Mouse (Mus musculus) heart, embryonic 15.5 days (tissue): ENCODE measurements around the gene Gdnf. TPM values are rescaled to one million over a fixed set of nuclear protein-coding genes. Genes with fewer than 3 reads are reported as not detected.

ENCODE experiments used
- ATAC-seq: fragments of 200-750 bp; cut with Nextera tagmentation; replicated peaks from 2 replicates; pipeline ENCODE4 v1.8.0; 2017; ENCODE audit warnings: low read depth, moderate TSS enrichment; ENCODE audit not compliant: insufficient number of reproducible peaks, insufficient read depth, low FRiP score
- H3K27ac ChIP-seq: fragments of 300-500 bp; sonication (generic); 2 replicates; pipeline ENCODE4 v1.5.1; 2015; ENCODE audit warnings: mild to moderate bottlenecking, inconsistent platforms
- H3K27me3 ChIP-seq: fragments of 300-500 bp; sonication (generic); 2 replicates; pipeline ENCODE4 v1.6.1; 2015; ENCODE audit warnings: inconsistent platforms
- H3K36me3 ChIP-seq: fragments of 300-500 bp; sonication (generic); 2 replicates; pipeline ENCODE4 v1.6.1; 2015; ENCODE audit warnings: mild to moderate bottlenecking, inconsistent platforms
- H3K4me1 ChIP-seq: fragments of 300-500 bp; sonication (generic); replicated peaks from 2 replicates; pipeline ENCODE4 v1.6.1; 2015; ENCODE audit warnings: inconsistent platforms
- H3K4me2 ChIP-seq: fragments of 300-500 bp; sonication (generic); 2 replicates; pipeline ENCODE4 v1.6.1; 2015; ENCODE audit warnings: inconsistent platforms, mild to moderate bottlenecking, moderate library complexity
- H3K4me3 ChIP-seq: fragments of 300-500 bp; sonication (generic); 2 replicates; pipeline ENCODE4 v1.5.1; 2015; ENCODE audit warnings: mild to moderate bottlenecking, inconsistent platforms
- H3K9ac ChIP-seq: fragments of 300-500 bp; sonication (generic); 2 replicates; pipeline ENCODE4 v1.6.1; 2015; ENCODE audit warnings: mild to moderate bottlenecking, inconsistent platforms
- H3K9me3 ChIP-seq: fragments of 300-500 bp; sonication (generic); replicated peaks from 2 replicates; pipeline ENCODE4 v1.6.1; 2016; ENCODE audit warnings: inconsistent platforms
- WGBS: fragments of 180-500 bp; shearing (Covaris S2); methylation state at CpG from one replicate; pipeline ENCODE4 v1.1.7; 2015; ENCODE audit warnings: mixed read lengths; 5-methylcytosine and 5-hydroxymethylcytosine counted together
- polyA plus RNA-seq: library from polyadenylated mRNA; unstranded; fragments of >200 nt; fragmentation: Nextera tagmentation; extraction: Ambion mirVana; gene quantifications from 2 replicates; pipeline ENCODE4 v1.2.1, GENCODE M21; 2015

Gene Gdnf
- polyA plus RNA-seq, 1 experiment from 2014 or later = 0.21 TPM

DNA sequence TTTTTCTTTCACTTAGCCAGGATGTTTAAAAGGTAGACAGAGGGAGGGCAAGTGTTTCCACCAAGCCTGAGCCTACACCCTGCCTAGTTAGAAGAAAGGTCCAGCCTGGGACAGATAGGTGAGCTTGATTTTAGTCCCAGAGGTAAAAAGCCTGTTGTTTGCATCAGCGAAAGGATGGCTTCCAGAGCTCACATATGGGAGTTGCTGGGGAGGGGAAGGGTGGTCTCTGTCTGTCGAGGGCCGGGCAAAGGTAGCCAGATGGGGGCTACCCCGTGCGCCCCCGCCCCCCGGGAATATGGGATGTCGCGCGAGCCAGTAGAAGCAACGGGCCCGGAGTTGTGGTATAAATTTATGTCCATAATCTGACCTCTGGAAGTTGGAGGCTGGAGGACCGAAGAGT, 4.3 kb downstream of the Gdnf start:
- no peak for ATAC-seq
- Histone ChIP-seq H3K9me3 (no peaks in the 10 kb centered on the region), H3K4me2 (peak overlapping the region; percentile 69), H3K36me3 (no peaks in the 10 kb centered on the region), H3K27me3 (peaks cover 88% of the 10 kb centered on the region), H3K4me3 (peak overlapping the region; percentile 40), H3K27ac (no peak overlapping the region), H3K4me1 (peaks cover 38% of the 10 kb centered on the region), H3K9ac (no peak overlapping the region)
- 8% methylated on average over 13 of the region's 13 CpGs for WGBS

DNA sequence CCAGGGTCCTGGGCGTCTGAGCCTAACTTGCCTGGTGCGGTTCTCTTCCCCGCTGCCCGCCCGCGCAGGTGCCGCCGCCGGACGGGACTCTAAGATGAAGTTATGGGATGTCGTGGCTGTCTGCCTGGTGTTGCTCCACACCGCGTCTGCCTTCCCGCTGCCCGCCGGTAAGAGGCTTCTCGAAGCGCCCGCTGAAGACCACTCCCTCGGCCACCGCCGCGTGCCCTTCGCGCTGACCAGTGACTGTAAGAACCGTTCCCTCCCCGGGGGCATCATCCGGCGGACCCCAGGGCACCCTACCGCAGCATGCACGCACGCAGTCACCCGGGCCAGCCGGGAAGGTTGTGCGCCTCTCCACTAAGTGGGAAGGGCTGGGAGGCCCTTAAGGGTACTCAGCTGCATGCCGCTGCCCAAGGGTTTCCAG, 4.9 kb downstream of the Gdnf start:
- Histone ChIP-seq H3K4me3 (peak overlapping the region; percentile 40), H3K36me3 (no peaks in the 10 kb centered on the region), H3K27ac (no peak overlapping the region), H3K9me3 (no peaks in the 10 kb centered on the region), H3K9ac (no peak overlapping the region), H3K4me2 (peak overlapping the region; percentile 69), H3K27me3 (peaks cover 86% of the 10 kb centered on the region), H3K4me1 (peaks cover 32% of the 10 kb centered on the region)
- no peak for ATAC-seq
- 2% methylated on average over 36 of the region's 36 CpGs for WGBS

DNA sequence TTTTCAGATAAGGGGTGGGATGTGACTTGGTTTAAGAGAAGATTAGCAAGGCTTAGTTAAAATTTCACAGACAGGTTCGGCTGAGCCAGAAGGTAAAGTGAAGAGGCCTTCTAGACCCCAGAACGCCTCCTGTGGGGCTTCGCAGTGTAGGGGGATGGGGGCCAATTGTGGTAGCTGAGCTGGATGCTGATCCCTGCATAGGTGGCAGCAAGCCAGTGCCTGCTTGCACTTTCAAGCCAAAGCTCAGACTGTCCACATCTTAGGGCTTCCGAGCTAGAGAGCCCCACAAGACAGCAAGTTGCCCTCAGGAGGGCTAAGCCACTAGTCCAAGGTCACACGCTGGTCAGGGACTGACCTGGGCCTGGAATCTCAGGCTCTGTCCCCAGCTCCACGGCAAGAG, 13.2 kb downstream of the Gdnf start:
- Histone ChIP-seq H3K27ac (no peak overlapping the region), H3K4me3 (no peak overlapping the region), H3K36me3 (no peaks in the 10 kb centered on the region), H3K4me2 (peak overlapping the region; percentile 30), H3K9me3 (no peaks in the 10 kb centered on the region), H3K9ac (no peak overlapping the region), H3K27me3 (peaks cover 17% of the 10 kb centered on the region), H3K4me1 (peaks cover 13% of the 10 kb centered on the region)
- no peak for ATAC-seq
- 51% methylated on average over 6 of the region's 6 CpGs for WGBS

DNA sequence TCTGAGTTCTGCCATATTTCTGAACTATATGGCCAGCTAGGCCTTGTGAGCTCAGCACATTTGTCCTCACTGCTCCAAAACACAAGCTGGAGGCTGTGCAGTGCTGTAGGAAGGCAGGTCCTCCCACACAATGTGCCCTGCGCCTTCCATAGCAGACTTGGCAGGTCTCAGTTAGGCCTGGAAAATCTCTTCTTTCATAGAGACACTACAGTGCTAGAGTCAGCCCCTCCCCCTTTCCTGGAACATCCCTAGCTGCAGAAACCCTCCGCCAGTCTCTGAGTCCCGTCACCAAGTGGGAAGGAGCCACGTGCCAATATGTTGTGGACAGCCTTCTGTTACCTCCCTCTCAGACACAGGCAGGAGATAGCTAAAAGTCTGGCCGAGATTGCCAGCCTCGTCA, 14.9 kb downstream of the Gdnf start:
- peaks cover 6% of the 10 kb centered on the region for H3K27me3 ChIP-seq
- H3K36me3 ChIP-seq = no peaks in the 10 kb centered on the region
- no peak overlapping the region for H3K9ac ChIP-seq
- H3K4me1 ChIP-seq = peaks cover 13% of the 10 kb centered on the region
- H3K4me3 ChIP-seq = no peak overlapping the region
- 0 out of 2 replicates have a peak, but pooled peaks have one; percentile 64 for ATAC-seq
- no peaks in the 10 kb centered on the region for H3K9me3 ChIP-seq
- H3K27ac ChIP-seq = no peak overlapping the region
- no peak overlapping the region for H3K4me2 ChIP-seq
- WGBS = 23% methylated on average over 6 of the region's 6 CpGs

DNA sequence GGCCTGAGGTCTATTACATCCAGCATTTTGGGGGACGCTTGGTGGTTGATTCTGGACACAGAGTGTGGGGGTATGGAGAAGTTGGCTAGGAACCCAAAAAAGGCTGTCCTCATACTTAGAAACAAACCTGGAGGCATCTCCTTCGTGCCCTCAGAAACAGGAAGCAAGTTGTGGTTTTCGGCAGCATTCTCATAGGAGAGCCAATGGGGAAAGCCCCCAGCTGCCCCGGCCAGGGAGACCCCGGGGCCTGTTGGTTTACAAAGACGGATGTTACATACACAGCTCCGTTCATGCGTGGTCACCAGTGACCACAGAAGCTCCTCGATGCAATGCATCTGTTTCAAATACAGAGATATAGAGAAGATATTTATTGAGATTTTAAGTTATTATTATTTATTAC, 24.8 kb downstream of the Gdnf start:
- Histone ChIP-seq H3K27ac (no peak overlapping the region), H3K27me3 (no peaks in the 10 kb centered on the region), H3K9ac (no peak overlapping the region), H3K36me3 (no peaks in the 10 kb centered on the region), H3K4me2 (no peak overlapping the region), H3K4me1 (no peaks in the 10 kb centered on the region), H3K4me3 (no peak overlapping the region), H3K9me3 (no peaks in the 10 kb centered on the region)
- WGBS = 79% methylated on average over 9 of the region's 9 CpGs
- ATAC-seq = no peak

DNA sequence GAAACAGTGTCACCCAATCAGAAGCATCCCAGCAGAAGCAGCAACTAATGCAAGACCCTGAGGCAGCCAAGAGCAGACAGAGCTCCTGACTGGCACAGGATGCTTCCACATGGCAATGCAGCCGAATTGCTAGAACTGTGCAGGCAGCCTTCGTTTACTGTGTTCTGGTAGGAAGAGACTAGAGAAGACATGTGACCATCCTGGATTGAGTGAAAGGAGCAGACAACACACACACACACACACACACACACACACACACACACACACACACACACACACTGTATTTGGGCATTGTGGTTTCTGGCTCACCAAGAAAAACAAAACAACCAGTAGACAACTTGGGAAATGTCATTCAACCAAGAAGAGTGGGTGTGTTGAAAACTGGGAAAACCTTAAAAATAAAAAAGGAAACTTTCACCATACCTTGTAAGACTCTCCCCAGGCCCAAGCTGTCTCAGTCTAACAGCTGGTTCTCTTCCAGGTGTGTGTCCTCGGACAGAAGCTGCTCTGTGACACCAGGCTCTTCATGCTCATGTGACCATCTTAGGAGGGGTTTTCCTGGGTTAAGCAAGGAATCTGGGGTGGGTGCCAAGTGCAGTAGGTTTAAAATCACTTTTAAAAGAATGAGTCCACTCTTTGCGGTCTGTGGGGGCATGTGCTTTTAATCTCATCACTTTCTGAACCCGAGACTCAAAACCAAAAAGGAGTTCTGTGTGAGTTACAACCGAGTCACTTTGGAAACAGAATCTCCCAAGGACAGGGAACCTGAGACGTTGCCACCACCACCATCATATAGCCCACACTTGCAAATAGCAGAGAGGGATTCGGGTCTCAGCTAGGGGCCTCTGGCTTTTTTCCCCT, 27.6 kb downstream of the Gdnf start:
- Histone ChIP-seq H3K27ac (no peak overlapping the region), H3K4me2 (no peak overlapping the region), H3K4me1 (no peaks in the 10 kb centered on the region), H3K4me3 (no peak overlapping the region), H3K27me3 (no peaks in the 10 kb centered on the region), H3K36me3 (no peaks in the 10 kb centered on the region), H3K9ac (no peak overlapping the region), H3K9me3 (no peaks in the 10 kb centered on the region)
- WGBS = 56% methylated on average over 8 of the region's 8 CpGs
- no peak for ATAC-seq

DNA sequence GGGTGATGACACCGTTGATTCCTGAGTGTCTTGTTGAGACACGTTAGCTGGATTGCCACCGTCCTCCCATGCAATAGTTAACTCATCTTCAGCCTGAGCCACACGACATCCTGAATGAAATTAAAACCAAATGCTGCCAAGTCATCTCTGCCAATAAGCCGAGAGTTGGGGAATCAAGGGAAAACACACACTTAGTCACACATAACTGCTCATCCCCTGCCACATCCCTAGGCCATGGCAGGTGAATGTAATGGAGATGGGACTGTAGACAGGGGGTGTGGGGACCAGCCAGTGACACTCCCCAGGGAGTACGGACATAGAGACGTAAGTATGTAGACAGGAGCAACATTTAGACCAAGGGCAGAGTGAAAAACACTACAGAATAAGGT, 28.3 kb downstream of the Gdnf start:
- Histone ChIP-seq H3K4me3 (no peak overlapping the region), H3K36me3 (no peaks in the 10 kb centered on the region), H3K9me3 (no peaks in the 10 kb centered on the region), H3K9ac (no peak overlapping the region), H3K4me1 (no peaks in the 10 kb centered on the region), H3K27ac (no peak overlapping the region), H3K4me2 (no peak overlapping the region), H3K27me3 (no peaks in the 10 kb centered on the region)
- no peak for ATAC-seq
- WGBS = 59% methylated on average over 7 of the region's 7 CpGs

DNA sequence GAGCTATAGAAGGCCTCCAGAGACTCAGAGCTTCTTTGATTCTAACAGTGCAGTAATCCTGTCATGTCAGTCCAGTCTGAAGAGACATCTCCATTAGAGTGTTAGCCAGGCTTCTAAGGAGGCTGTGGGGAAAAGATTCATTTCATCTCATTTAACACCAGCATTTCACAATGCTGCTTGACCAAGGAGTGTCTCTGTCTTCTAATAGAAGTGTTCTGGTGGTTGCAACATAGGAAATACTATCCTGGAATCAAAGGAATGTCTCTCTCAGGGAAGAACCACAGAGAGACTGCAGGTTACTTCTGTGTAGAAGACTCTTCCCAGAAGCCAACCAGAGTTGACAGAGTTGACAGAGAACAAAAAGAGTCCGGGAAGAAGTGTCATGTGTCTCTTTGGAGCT, 31.0 kb downstream of the Gdnf start:
- H3K27me3 ChIP-seq = no peaks in the 10 kb centered on the region
- H3K36me3 ChIP-seq = no peaks in the 10 kb centered on the region
- ATAC-seq = no peak
- H3K4me2 ChIP-seq = no peak overlapping the region
- 68% methylated on average over 1 of the region's 1 CpGs for WGBS
- H3K27ac ChIP-seq = no peak overlapping the region
- no peaks in the 10 kb centered on the region for H3K9me3 ChIP-seq
- H3K4me3 ChIP-seq = no peak overlapping the region
- H3K4me1 ChIP-seq = no peaks in the 10 kb centered on the region
- H3K9ac ChIP-seq = no peak overlapping the region

DNA sequence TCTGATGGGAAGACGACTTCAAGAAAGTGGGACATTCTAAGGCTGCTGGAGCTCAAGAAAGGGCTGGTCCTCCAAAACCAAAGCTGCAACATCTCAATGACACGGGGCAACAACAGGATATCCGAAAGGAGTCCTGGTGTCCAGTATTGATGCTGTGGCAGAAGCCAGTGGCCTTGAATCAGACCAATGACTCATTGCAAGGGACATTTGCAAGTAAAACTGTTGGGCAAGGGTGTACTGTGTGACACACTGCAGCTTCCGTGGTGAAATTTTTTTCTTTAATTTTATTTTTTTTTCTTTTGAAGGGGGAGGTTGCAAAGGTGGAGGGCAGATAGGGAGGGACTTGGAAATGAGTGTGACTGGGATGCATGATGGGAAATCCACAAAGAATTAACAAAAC, 31.8 kb downstream of the Gdnf start:
- H3K4me2 ChIP-seq = no peak overlapping the region
- 76% methylated on average over 4 of the region's 4 CpGs for WGBS
- no peaks in the 10 kb centered on the region for H3K36me3 ChIP-seq
- H3K4me1 ChIP-seq = no peaks in the 10 kb centered on the region
- no peaks in the 10 kb centered on the region for H3K9me3 ChIP-seq
- no peak for ATAC-seq
- no peaks in the 10 kb centered on the region for H3K27me3 ChIP-seq
- no peak overlapping the region for H3K4me3 ChIP-seq
- no peak overlapping the region for H3K27ac ChIP-seq
- no peak overlapping the region for H3K9ac ChIP-seq

DNA sequence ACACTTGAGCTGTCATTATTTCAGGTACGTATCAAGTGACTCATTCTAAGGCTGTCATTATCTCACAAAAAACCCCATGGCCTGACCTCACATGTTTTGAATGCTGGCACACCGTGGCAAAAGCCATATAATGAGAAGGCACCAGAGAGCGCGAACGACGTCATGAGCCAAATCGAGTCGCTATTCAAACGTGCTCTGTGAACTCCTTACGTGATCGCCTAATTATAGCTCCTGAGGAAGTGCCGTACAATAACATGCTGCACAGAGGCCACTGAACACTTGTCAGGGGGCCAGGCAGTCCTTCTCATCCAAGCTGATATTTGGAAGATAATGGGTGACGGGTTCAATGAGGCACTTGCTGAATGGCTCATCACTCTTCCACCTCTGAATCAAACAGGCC, 46.8 kb downstream of the Gdnf start:
- no peak overlapping the region for H3K4me3 ChIP-seq
- H3K9me3 ChIP-seq = no peaks in the 10 kb centered on the region
- H3K4me1 ChIP-seq = no peaks in the 10 kb centered on the region; the same call in 1 of the 2 replicates
- peak overlapping the region; percentile 22; the same call in 1 of the 2 replicates for H3K4me2 ChIP-seq
- no peaks in the 10 kb centered on the region for H3K27me3 ChIP-seq
- no peak overlapping the region for H3K27ac ChIP-seq
- no peak overlapping the region for H3K9ac ChIP-seq
- 33% methylated on average over 13 of the region's 13 CpGs for WGBS
- H3K36me3 ChIP-seq = no peaks in the 10 kb centered on the region
- ATAC-seq = peak; percentile 72

DNA sequence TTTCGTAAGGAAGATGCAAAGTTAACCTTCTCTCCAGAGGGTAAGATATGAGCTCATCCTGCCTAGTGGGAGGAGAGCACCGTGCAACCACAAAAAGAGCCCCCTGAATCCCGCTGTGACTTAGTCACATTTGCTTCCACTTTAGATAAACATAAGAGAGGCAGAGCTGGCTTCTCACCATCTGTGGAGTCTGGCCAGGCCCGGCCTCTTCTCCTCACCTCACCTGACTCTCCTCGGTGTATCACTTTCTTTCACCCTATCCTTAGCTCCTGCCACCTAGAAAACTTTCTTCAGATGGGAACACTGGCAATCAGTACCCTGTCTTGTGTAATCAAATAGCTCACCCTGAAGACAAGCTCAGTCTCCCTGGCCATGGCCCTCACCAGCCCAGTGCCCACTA, 48.2 kb downstream of the Gdnf start:
- ATAC-seq = no peak
- Histone ChIP-seq H3K4me1 (no peaks in the 10 kb centered on the region; the same call in 1 of the 2 replicates), H3K9me3 (no peaks in the 10 kb centered on the region), H3K9ac (no peak overlapping the region), H3K27ac (no peak overlapping the region), H3K4me3 (no peak overlapping the region), H3K4me2 (no peak overlapping the region), H3K36me3 (no peaks in the 10 kb centered on the region), H3K27me3 (no peaks in the 10 kb centered on the region)
- WGBS = 51% methylated on average over 5 of the region's 5 CpGs

DNA sequence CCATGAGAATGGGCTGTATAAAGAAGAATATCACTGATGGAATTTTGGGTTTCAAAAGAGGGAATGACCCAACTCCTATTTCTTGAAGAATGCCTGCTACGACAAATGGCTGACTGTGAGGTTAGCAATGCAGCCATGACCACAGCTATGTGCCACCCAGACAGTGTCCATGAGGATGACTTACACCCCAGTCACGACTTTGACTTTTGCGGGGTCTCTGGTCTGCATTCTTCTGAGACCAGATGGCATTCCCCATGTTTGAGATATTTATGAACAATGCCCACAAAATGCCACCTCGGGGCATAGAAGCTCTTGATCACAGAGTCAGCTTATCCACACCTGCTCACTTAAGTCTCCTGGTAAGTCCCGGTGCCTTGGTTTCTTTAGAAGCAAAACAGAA, 52.2 kb downstream of the Gdnf start:
- H3K27me3 ChIP-seq = no peaks in the 10 kb centered on the region
- H3K9me3 ChIP-seq = no peaks in the 10 kb centered on the region
- WGBS = 86% methylated on average over 5 of the region's 5 CpGs
- H3K4me3 ChIP-seq = no peak overlapping the region
- ATAC-seq = no peak
- H3K27ac ChIP-seq = no peak overlapping the region
- H3K9ac ChIP-seq = no peak overlapping the region
- H3K36me3 ChIP-seq = no peaks in the 10 kb centered on the region
- no peak overlapping the region for H3K4me2 ChIP-seq
- no peaks in the 10 kb centered on the region for H3K4me1 ChIP-seq
